Mouse (Mus musculus) limb, embryonic 15.5 days (tissue): ENCODE data around the gene Gm21969. TPM values are rescaled to one million over a fixed set of nuclear protein-coding genes. Genes with fewer than 3 reads are reported as not detected.

Experiments used
- ATAC-seq: fragments of 200-750 bp; cut with Nextera tagmentation; 2 replicates; pipeline ENCODE4 v1.8.0; 2017; ENCODE audit warnings: low read depth, moderate TSS enrichment; ENCODE audit not compliant: insufficient number of reproducible peaks, low FRiP score, low TSS enrichment
- H3K27ac ChIP-seq: fragments of 300-500 bp; sonication (generic); 2 replicates; pipeline ENCODE4 v1.5.1; 2015; ENCODE audit warnings: moderate library complexity, mild to moderate bottlenecking, inconsistent platforms
- H3K27me3 ChIP-seq: fragments of 300-500 bp; sonication (generic); 2 replicates; pipeline ENCODE4 v1.6.1; 2015; ENCODE audit warnings: inconsistent platforms
- H3K36me3 ChIP-seq: fragments of 300-500 bp; sonication (generic); 2 replicates; pipeline ENCODE4 v1.6.1; 2015; ENCODE audit warnings: inconsistent platforms
- H3K4me1 ChIP-seq: fragments of 300-500 bp; sonication (generic); 2 replicates; pipeline ENCODE4 v1.6.1; 2015; ENCODE audit warnings: inconsistent platforms
- H3K4me2 ChIP-seq: fragments of 300-500 bp; sonication (generic); 2 replicates; pipeline ENCODE4 v1.6.1; 2015; ENCODE audit warnings: mild to moderate bottlenecking, inconsistent platforms
- H3K4me3 ChIP-seq: fragments of 300-500 bp; sonication (generic); 2 replicates; pipeline ENCODE4 v1.5.1; 2015; ENCODE audit warnings: mild to moderate bottlenecking, inconsistent platforms
- H3K9ac ChIP-seq: fragments of 300-500 bp; sonication (generic); 2 replicates; pipeline ENCODE4 v1.6.1; 2015; ENCODE audit warnings: inconsistent platforms
- H3K9me3 ChIP-seq: fragments of 300-500 bp; sonication (generic); 2 replicates; pipeline ENCODE4 v1.6.1; 2016; ENCODE audit warnings: inconsistent platforms
- WGBS: fragments of 180-500 bp; shearing (Covaris S2); methylation state at CpG from one replicate; pipeline ENCODE4 v1.1.7; 2015; 5-methylcytosine and 5-hydroxymethylcytosine counted together
- polyA plus RNA-seq: library from polyadenylated mRNA; unstranded; fragments of >200 nt; fragmentation: Nextera tagmentation; extraction: Ambion mirVana; gene quantifications from 2 replicates; pipeline ENCODE4 v1.2.1, GENCODE M21; 2015

The Gm21969 gene
- polyA plus RNA-seq, 1 experiment from 2014 or later, result not detected

DNA sequence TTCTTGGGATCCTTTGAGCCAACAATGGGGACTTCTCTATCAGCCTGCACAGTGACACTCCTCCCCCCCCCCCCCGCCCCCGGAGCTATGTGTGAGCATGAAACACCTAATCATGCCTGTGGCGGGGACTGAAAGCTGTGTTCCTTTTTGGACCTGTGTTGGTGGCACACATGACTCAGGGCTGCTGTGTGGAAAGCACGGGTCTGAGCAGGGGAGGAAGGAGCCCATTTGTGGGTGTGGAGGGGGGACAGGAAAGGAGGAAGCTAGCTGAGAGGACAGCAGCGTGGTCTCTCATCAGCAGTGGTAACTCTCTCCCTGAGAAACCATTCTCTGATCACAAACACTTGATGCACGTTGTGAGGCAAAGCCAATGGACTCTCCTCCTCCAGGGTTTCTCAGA is 37.8 kb downstream of the Gm21969 start:
- H3K9ac ChIP-seq, result no peak overlapping the region
- 50% methylated on average over 6 of the region's 6 CpGs for WGBS
- no peak overlapping the region for H3K4me3 ChIP-seq
- H3K4me2 ChIP-seq, result no peak overlapping the region
- H3K36me3 ChIP-seq, result 0 out of 2 replicates have a peak, but pooled peaks cover 12% of the 10 kb centered on the region
- H3K27ac ChIP-seq, result no peak overlapping the region
- H3K27me3 ChIP-seq, result peaks cover 31% of the 10 kb centered on the region
- no peaks in the 10 kb centered on the region for H3K9me3 ChIP-seq
- H3K4me1 ChIP-seq, result peaks cover 24% of the 10 kb centered on the region
- ATAC-seq, result no peak

DNA sequence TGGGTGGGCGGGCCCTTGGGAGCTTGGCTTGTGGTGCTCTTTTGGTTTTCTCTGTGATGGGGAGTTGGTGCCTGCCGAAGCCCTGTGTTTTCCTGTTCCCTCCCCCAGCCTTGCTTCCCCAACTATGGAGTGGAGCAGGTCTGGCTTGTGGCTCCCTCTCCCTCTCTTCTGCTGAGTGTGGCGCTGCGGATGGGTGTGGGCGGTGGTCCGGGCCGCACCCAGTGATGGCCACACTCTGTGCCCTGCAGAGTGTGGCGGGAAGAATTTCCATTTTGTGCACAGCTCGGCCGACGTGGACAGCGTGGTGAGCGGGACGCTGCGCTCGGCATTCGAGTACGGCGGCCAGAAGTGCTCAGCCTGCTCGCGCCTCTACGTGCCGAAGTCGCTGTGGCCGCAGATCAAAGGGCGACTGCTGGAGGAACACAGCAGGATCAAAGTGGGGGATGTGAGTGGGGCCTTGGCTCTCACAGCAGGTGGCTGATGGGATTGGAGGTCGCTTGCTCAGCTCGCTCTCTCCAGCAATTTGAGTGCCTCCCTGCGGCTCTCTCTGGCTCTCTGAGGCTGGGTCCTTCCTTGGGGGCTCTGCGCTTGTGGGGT is 38.9 kb downstream of the Gm21969 start:
- no peak overlapping the region for H3K27ac ChIP-seq
- H3K36me3 ChIP-seq, result peaks cover 18% of the 10 kb centered on the region; the same call in 1 of the 2 replicates
- H3K9ac ChIP-seq, result 0 out of 2 replicates have a peak overlapping the region, but pooled peaks have one; percentile 4
- H3K4me1 ChIP-seq, result peaks cover 24% of the 10 kb centered on the region
- peak overlapping the region; percentile 43 for H3K4me2 ChIP-seq
- peaks cover 31% of the 10 kb centered on the region for H3K27me3 ChIP-seq
- WGBS, result 7% methylated on average over 30 of the region's 30 CpGs
- H3K4me3 ChIP-seq, result peak overlapping the region; percentile 27
- no peaks in the 10 kb centered on the region for H3K9me3 ChIP-seq
- ATAC-seq, result no peak

DNA sequence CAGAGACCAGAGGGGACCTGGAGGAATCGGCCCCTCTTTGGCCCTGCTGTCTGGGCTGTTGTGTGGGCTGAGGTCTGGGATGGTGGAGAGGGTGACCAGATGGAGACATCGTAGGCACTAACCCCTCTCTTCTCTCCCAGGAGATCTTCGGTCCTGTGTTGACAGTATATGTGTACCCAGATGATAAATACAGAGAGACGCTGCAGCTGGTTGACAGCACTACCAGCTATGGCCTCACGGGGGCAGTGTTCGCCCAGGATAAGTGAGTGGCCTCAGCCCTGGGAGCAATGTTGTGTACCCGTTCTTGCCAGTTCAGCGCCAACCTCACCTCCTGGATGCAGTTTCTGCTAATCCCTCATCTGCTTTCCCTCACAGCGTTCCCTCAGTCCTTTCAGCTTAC is 41.0 kb downstream of the Gm21969 start:
- Histone ChIP-seq H3K4me2 (no peak overlapping the region), H3K27me3 (peaks cover 31% of the 10 kb centered on the region), H3K36me3 (peaks cover 24% of the 10 kb centered on the region), H3K4me1 (peaks cover 24% of the 10 kb centered on the region), H3K27ac (no peak overlapping the region), H3K4me3 (no peak overlapping the region), H3K9ac (no peak overlapping the region), H3K9me3 (no peaks in the 10 kb centered on the region)
- WGBS, result 13% methylated on average over 9 of the region's 9 CpGs
- no peak for ATAC-seq

DNA sequence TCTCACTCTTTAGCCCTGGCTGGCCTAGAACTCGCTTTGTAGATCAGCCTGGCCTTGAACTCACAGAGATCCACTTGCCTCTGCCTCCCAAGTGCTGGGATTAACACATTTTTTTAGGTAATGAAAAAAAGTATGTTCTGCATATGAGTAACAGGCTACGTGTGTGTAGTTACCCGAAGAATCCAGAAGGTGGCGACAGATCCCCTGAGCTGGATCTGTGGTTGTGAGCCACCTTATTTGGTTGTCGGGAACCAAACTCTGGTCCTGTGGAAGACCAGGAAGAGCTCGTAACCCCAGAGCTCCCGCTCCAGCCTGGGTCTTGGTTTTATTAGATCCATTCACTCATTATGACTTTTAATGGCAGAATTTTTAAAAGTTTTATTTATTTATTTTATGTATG is 43.9 kb downstream of the Gm21969 start:
- Histone ChIP-seq H3K4me1 (peaks cover 7% of the 10 kb centered on the region), H3K4me3 (no peak overlapping the region), H3K4me2 (no peak overlapping the region), H3K27me3 (peaks cover 17% of the 10 kb centered on the region), H3K27ac (no peak overlapping the region), H3K9me3 (no peaks in the 10 kb centered on the region), H3K9ac (no peak overlapping the region), H3K36me3 (peaks cover 29% of the 10 kb centered on the region)
- no peak for ATAC-seq
- 84% methylated on average over 7 of the region's 7 CpGs for WGBS

DNA sequence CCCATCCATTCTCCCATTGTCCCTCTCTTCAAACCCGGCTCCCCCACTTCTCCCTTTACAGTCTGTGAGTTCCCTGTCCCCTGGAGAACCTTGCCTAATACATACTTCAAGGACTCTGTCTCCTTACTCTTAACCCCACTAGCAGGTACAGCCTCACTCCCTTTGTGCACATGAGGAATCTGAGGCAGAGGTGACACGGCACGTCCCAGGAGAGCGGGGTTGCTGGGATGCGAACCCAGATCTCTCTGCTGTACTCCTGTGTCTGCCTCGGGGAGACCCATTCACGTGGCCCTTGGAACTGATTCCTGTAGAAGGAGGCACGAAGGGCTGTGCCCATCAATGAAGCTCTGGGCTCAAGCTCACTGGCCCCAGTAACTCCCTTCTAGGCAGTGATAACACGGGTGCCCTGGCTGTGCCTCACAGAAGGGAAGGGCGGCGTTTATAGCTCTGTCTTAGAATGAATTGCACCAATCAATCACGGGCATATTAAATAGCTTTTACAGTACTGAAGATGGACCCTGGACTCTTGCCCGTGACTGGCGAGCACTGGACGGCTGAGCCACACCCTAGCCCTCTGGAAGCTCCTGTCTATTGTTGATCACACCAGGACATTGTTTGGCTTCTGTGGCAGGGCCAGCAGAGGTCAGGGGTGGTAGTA is 47.2 kb downstream of the Gm21969 start:
- H3K4me1 ChIP-seq, result no peaks in the 10 kb centered on the region
- no peak overlapping the region for H3K9ac ChIP-seq
- H3K36me3 ChIP-seq, result peaks cover 27% of the 10 kb centered on the region
- WGBS, result 78% methylated on average over 15 of the region's 15 CpGs
- ATAC-seq, result no peak
- H3K27ac ChIP-seq, result no peak overlapping the region
- no peaks in the 10 kb centered on the region for H3K27me3 ChIP-seq
- H3K4me3 ChIP-seq, result no peak overlapping the region
- no peaks in the 10 kb centered on the region for H3K9me3 ChIP-seq
- H3K4me2 ChIP-seq, result no peak overlapping the region

DNA sequence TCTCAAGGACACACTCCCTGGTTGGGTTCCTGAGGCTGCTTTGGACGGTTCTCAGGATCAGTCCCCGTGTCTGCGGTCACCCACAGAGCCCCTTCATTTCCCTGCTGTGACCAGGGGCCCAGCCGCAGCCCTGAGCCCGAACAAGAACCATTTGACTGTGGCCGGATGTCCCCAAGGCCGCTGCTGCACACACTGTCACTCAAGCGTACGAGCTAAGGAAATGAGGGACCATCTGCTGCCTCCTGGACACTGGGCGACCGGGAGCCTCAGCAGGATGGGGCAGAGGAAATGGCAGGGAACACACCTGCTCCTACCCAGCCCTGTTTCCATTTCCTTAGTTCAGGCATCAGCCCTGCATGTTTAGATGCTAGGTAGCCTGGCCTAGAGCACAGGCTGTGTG is 47.9 kb downstream of the Gm21969 start:
- no peak overlapping the region for H3K4me3 ChIP-seq
- H3K36me3 ChIP-seq, result peaks cover 22% of the 10 kb centered on the region
- 71% methylated on average over 11 of the region's 11 CpGs for WGBS
- H3K27ac ChIP-seq, result no peak overlapping the region
- no peak overlapping the region for H3K4me2 ChIP-seq
- ATAC-seq, result no peak
- no peaks in the 10 kb centered on the region for H3K27me3 ChIP-seq
- no peaks in the 10 kb centered on the region for H3K4me1 ChIP-seq
- H3K9ac ChIP-seq, result no peak overlapping the region
- H3K9me3 ChIP-seq, result no peaks in the 10 kb centered on the region

DNA sequence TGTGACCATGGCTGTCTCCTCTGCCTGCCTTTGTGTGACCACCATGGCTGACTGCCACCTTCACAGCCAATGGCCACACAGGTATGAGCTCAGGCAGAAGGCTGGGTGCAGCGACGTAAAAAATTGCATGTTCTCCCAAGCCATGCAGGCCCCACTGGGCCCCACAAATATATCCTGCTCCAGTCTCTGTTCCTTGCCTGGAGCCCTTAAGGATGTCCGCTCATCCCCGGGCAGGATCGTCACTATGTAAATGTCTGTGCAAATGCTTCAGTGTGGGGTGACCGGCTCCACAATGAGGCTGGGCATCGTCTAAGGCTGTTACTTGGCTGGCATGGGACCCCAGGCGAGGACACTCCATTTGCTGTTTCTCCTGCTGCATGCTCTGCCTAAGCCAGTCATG is 50.3 kb downstream of the Gm21969 start, which contains the start of gene Tas1r2:
TSS of gene Tas1r2 (plus strand) at position 301 of the 400 bp plus-strand sequence.
- no peaks in the 10 kb centered on the region for H3K9me3 ChIP-seq
- H3K4me2 ChIP-seq, result no peak within 1 kb of the TSS
- no peaks in the 10 kb centered on the region for H3K27me3 ChIP-seq
- no peak within 1 kb of the TSS for H3K27ac ChIP-seq
- 0 out of 2 replicates have a peak, but pooled peaks have one; percentile 9 for ATAC-seq
- 78% methylated on average over 8 of the region's 8 CpGs for WGBS
- no peak within 1 kb of the TSS for H3K9ac ChIP-seq
- no peak within 1 kb of the TSS for H3K4me3 ChIP-seq
- H3K36me3 ChIP-seq, result peaks cover 11% of the 10 kb centered on the region
- H3K4me1 ChIP-seq, result no peaks in the 10 kb centered on the region

DNA sequence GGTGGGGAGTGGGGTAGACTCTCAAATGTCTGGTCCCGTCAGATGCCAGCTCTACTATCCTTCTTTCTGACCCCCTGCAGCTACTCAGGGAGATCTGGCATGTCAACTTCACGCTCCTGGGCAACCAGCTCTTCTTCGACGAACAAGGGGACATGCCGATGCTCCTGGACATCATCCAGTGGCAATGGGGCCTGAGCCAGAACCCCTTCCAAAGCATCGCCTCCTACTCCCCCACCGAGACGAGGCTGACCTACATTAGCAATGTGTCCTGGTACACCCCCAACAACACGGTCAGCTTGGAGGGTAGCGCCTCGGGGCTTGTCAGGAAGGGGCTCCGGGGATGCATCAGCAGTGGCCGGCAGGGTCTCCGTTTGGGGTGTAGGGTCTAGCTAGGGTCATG is 58.9 kb downstream of the Gm21969 start:
- H3K4me3 ChIP-seq, result no peak overlapping the region
- 89% methylated on average over 14 of the region's 14 CpGs for WGBS
- H3K9me3 ChIP-seq, result no peaks in the 10 kb centered on the region
- no peak overlapping the region for H3K4me2 ChIP-seq
- no peak overlapping the region for H3K27ac ChIP-seq
- H3K27me3 ChIP-seq, result no peaks in the 10 kb centered on the region
- ATAC-seq, result no peak
- H3K9ac ChIP-seq, result no peak overlapping the region
- H3K36me3 ChIP-seq, result no peaks in the 10 kb centered on the region
- H3K4me1 ChIP-seq, result no peaks in the 10 kb centered on the region

DNA sequence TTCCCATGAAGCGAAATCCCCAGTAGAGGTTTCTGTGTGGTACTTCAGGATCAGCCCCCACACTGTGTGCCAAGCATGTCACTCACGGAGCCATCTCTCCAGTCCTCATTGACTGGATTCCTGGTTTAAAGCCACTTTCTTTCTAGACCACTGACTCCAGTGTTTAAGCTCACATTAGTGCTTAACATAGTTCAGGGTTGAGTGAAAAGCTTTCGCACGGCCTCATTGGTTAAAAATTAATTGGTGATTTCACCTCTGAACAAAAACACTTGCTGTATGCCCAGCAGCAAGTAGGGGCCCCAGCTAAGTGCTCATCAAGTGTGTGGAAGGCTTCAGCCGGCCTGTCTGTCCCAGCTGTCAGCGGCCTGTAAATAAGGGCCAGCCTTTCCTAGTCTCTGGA is 64.6 kb downstream of the Gm21969 start:
- ATAC-seq, result no peak
- H3K4me1 ChIP-seq, result no peaks in the 10 kb centered on the region

DNA sequence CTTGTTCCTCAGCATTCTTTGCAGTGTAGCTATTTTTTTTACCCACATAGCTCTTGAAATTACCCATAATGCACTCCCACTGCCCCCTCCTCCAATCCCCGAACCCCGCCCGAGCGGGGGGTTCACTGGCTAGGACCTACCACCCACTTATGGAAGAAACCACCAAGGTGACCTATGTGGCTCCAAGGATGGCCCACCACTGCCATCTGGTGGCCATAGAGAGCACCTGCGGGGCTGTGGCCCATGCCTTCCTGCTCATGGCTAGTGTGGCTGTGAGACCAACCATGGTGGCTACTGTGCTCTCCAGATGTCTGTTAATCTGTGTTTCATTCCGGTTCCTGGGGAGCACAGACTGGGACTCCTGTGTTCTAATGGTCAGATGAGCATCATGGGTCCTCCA is 66.9 kb downstream of the Gm21969 start:
- 12% methylated on average over 6 of the region's 6 CpGs for WGBS
- Histone ChIP-seq H3K9me3 (no peaks in the 10 kb centered on the region), H3K36me3 (no peaks in the 10 kb centered on the region), H3K27ac (no peak overlapping the region), H3K27me3 (no peaks in the 10 kb centered on the region; the same call in 1 of the 2 replicates), H3K4me3 (no peak overlapping the region), H3K4me2 (no peak overlapping the region), H3K9ac (no peak overlapping the region), H3K4me1 (no peaks in the 10 kb centered on the region)
- ATAC-seq, result no peak

More for the DNA sequence above, 64.6 kb downstream of the Gm21969 start:
- WGBS, result 70% methylated on average over 6 of the region's 6 CpGs
- no peak overlapping the region for H3K27ac ChIP-seq
- H3K36me3 ChIP-seq, result no peaks in the 10 kb centered on the region
- H3K4me3 ChIP-seq, result no peak overlapping the region
- H3K9ac ChIP-seq, result no peak overlapping the region
- H3K9me3 ChIP-seq, result no peaks in the 10 kb centered on the region
- H3K27me3 ChIP-seq, result no peaks in the 10 kb centered on the region
- no peak overlapping the region for H3K4me2 ChIP-seq

DNA sequence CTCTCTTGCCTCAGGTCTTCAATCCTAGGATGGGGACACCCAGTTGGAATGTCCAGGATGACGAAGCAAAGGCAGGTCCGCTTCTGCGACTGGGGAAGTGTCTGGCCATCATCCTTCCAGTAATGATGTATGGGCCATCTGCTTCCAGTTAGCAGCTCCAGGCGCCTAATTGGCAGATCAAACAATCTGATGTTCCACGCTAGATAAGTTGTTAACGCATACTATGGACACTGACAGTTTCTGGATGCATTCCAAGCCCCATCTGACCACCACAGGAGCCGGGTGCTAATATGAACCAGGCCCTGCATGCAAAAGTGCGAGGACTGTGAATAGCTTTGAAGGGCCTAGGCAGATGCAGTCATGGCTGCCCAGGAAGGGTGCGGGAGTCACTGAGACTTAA is 72.7 kb downstream of the Gm21969 start:
- 24% methylated on average over 9 of the region's 9 CpGs for WGBS
- Histone ChIP-seq H3K36me3 (no peaks in the 10 kb centered on the region), H3K27ac (no peak overlapping the region), H3K9ac (no peak overlapping the region), H3K27me3 (no peaks in the 10 kb centered on the region; the same call in 1 of the 2 replicates), H3K9me3 (peaks cover 11% of the 10 kb centered on the region; the same call in 1 of the 2 replicates), H3K4me1 (no peaks in the 10 kb centered on the region), H3K4me3 (no peak overlapping the region), H3K4me2 (no peak overlapping the region)
- no peak for ATAC-seq
